Mouse (Mus musculus) MN1 (cell line): ENCODE results near the gene Jph4.

Experiments used
- DNase-seq: peaks from one replicate; pipeline ENCODE4 v3.0.0-alpha.2; 2016; ENCODE audit warnings: low spot score

Jph4 gene

GRCm38 (mm10) chr14:55115846-55116245 is 889 bp downstream of the Jph4 start:
- DNase-seq: no peak

- DNase-seq: peak; percentile 83
Observed at GRCm38 (mm10) chr14:55114759-55115701, 1.7 kb downstream of the Jph4 start.

GRCm38 (mm10) chr14:55113975-55114645 is 2.6 kb downstream of the Jph4 start:
- no peak for DNase-seq

GRCm38 (mm10) chr14:55113351-55113974 is 3.3 kb downstream of the Jph4 start:
- no peak for DNase-seq

GRCm38 (mm10) chr14:55111720-55112119 is 5.0 kb downstream of the Jph4 start:
- no peak for DNase-seq

- no peak for DNase-seq
Observed at GRCm38 (mm10) chr14:55110076-55110475, 6.7 kb downstream of the Jph4 start.

GRCm38 (mm10) chr14:55109048-55109873 is 7.5 kb downstream of the Jph4 start:
- peak; percentile 66 for DNase-seq

- DNase-seq: peak; percentile 83
Observed at GRCm38 (mm10) chr14:55108202-55108870, 8.4 kb downstream of the Jph4 start.

GRCm38 (mm10) chr14:55106990-55107389 is 9.7 kb downstream of the Jph4 start:
- no peak for DNase-seq

- peak; percentile 81 for DNase-seq
Observed at GRCm38 (mm10) chr14:55105836-55106809, 10.6 kb downstream of the Jph4 start, which contains the start of gene Ap1g2. TSS of gene Ap1g2 (minus strand) at chr14:55106593.

GRCm38 (mm10) chr14:55105386-55105785 is 11.3 kb downstream of the Jph4 start:
- no peak for DNase-seq

- no peak for DNase-seq
Observed at GRCm38 (mm10) chr14:55104365-55104764, 12.4 kb downstream of the Jph4 start.

GRCm38 (mm10) chr14:55102253-55102785 is 14.4 kb downstream of the Jph4 start:
- DNase-seq: no peak

- DNase-seq: peak; percentile 75
Observed at GRCm38 (mm10) chr14:55101592-55101991, 15.1 kb downstream of the Jph4 start.

- peak; percentile 62 for DNase-seq
Observed at GRCm38 (mm10) chr14:55098067-55098466, 18.7 kb downstream of the Jph4 start.

GRCm38 (mm10) chr14:55097646-55098045 is 19.1 kb downstream of the Jph4 start:
- no peak for DNase-seq

- no peak for DNase-seq
Observed at GRCm38 (mm10) chr14:55096573-55097087, 20.1 kb downstream of the Jph4 start.

- DNase-seq: no peak
Observed at GRCm38 (mm10) chr14:55095671-55096070, 21.1 kb downstream of the Jph4 start.

- DNase-seq: no peak
Observed at GRCm38 (mm10) chr14:55095263-55095662, 21.5 kb downstream of the Jph4 start.
